Mouse (Mus musculus): Measurements from ENCODE around the gene Ccdc170. TPM values are rescaled to one million over a fixed set of nuclear protein-coding genes. Genes with fewer than 3 reads are reported as not detected.

Ccdc170 gene
- polyA plus RNA-seq, 1 experiment = not detected

DNA sequence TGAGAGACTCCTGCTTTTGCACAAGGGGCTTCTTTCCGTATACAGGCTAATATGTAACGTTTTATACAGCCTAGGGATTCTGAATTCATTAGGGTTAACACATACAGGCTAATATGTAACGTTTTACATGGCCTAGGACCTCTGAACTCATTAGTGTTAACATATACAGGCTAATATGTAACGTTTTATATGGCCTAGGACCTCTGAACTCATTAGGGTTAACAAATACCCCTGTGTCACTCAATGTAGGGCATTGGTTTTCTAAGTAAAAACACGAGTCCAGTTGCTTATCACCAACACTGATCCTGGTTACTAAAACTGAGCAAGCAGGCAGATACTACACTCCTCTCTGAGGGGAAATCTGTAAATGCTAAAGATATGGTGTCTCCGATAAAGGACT lies 49.6 kb downstream of the Ccdc170 start:
- no peak for TF ChIP-seq POLR2A (IDR thresholded peaks at IDR 0.05; ENCODE audit: insufficient read depth, low read depth, low read length)
- TF ChIP-seq CTCF (IDR thresholded peaks at IDR 0.05; ENCODE audit: insufficient read depth, low read depth, low read length) = no peak
- 82% methylated on average over 6 of the region's 6 CpGs for WGBS
- no peak overlapping the region for H3K27ac ChIP-seq (ENCODE audit: insufficient read depth, low read depth, low read length)
- H3K4me3 ChIP-seq (ENCODE audit: insufficient read depth, low read depth, low read length) = no peak overlapping the region
- H3K4me1 ChIP-seq (ENCODE audit: control insufficient read depth, insufficient read depth, low read length) = no peaks in the 10 kb centered on the region

DNA sequence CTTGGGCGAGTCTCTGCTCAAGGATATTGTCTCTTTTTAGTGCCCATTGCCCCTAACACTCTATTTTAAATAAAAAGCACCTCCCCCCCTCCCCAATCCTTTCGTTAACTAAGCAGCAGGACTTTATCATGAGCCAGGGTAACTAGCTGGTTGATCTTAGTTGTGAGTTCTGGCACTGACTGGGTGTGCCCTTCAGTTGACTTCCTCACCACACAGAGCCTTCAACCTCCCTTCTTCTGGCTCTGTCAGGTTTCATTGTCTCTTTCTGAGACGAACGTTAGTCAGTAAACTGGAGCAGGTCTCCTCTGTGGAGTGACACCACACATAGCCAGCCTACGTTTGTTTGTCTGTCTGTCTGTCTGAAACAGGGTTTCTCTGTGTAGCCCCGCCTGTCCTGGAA lies 50.4 kb downstream of the Ccdc170 start:
- Histone ChIP-seq H3K27ac (ENCODE audit: insufficient read depth, low read depth, low read length) (no peak overlapping the region), H3K4me3 (ENCODE audit: insufficient read depth, low read depth, low read length) (no peak overlapping the region), H3K4me1 (ENCODE audit: control insufficient read depth, insufficient read depth, low read length) (no peaks in the 10 kb centered on the region; the same call in 1 of the 2 replicates)
- TF ChIP-seq CTCF (IDR thresholded peaks at IDR 0.05; ENCODE audit: insufficient read depth, low read depth, low read length) (no peak), POLR2A (IDR thresholded peaks at IDR 0.05; ENCODE audit: insufficient read depth, low read depth, low read length) (no peak)
- 82% methylated on average over 6 of the region's 6 CpGs for WGBS

DNA sequence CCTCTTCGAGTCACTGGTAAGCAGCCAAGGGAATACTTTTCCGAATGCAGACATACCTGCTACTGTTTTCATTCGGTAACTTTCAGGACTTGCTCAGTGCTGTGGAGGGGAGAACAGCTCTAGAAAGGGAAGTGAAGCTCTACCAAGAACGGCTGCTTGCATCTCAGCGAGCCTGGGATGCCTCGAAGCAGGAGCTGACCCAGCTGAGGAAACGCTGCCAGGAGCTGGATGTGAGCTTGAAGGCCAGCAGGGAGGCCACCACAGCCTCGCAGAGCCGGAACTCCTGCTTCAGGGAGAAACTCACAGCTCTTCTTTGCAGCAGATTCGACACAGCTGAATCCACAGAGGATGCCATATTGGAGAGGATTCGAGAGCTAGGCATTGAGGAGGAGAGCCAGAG lies 51.6 kb downstream of the Ccdc170 start:
- TF ChIP-seq CTCF (IDR thresholded peaks at IDR 0.05; ENCODE audit: insufficient read depth, low read depth, low read length) (no peak), POLR2A (IDR thresholded peaks at IDR 0.05; ENCODE audit: insufficient read depth, low read depth, low read length) (no peak)
- WGBS = 86% methylated on average over 11 of the region's 11 CpGs
- Histone ChIP-seq H3K4me3 (ENCODE audit: insufficient read depth, low read depth, low read length) (no peak overlapping the region), H3K27ac (ENCODE audit: insufficient read depth, low read depth, low read length) (no peak overlapping the region), H3K4me1 (ENCODE audit: control insufficient read depth, insufficient read depth, low read length) (no peaks in the 10 kb centered on the region; the same call in 1 of the 2 replicates)

DNA sequence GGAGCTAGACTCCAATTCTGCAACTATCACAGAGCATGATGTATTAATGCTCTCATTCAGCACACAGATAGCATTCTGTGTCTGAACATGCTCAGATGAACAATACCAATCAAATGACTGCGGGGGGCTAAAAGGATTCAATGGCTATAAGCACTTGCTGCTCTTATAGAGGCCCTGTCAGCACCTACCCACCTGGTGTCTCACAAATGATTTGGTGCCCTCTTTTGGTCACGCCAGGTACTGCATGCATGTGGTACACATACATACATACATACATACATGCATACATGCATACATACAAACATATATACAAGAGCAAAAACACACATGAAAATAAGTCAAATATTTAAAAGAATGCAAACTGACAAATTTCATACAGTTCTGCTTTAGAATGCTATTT lies 63.2 kb downstream of the Ccdc170 start:
- no peak for TF ChIP-seq CTCF (IDR thresholded peaks at IDR 0.05; ENCODE audit: insufficient read depth, low read depth, low read length)
- no peak for TF ChIP-seq POLR2A (IDR thresholded peaks at IDR 0.05; ENCODE audit: insufficient read depth, low read depth, low read length)
- Histone ChIP-seq H3K4me3 (ENCODE audit: insufficient read depth, low read depth, low read length) (no peak overlapping the region), H3K27ac (ENCODE audit: insufficient read depth, low read depth, low read length) (no peak overlapping the region), H3K4me1 (ENCODE audit: control insufficient read depth, insufficient read depth, low read length) (no peaks in the 10 kb centered on the region)
- 97% methylated on average over 2 of the region's 2 CpGs for WGBS

DNA sequence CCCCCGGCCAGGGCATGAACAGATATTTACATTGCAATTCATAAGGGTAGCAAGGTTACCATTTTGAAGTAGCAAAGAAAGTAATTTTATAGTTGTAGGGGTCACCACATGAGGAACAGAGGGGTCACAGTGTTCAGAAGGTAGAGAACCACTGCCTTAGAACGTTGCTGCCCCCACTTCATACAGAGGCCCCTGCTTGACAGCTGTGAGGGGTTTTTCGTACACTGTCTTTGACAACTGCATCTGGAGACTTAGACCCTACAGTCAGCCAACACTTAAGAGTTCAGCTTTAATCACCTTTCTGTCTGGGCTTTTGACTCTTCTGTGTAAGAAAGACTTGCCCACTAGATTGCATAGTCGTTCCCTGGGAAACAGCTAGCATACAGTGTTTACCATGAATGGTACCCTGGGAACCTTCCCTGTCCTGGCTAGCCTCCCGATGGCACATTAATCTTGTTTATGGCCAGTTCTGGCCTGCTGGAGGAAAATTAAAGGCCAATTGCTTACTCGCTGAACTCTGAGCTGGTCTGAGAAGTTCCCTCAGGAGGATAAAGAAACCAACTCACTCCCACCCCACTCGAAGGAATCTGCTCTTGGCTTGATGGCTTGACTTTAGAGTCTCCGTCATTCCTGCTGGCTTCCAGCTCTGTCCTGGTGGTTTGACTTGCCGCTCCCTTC lies 71.3 kb downstream of the Ccdc170 start:
- no peak for TF ChIP-seq POLR2A (IDR thresholded peaks at IDR 0.05; ENCODE audit: insufficient read depth, low read depth, low read length)
- no peak for TF ChIP-seq CTCF (IDR thresholded peaks at IDR 0.05; ENCODE audit: insufficient read depth, low read depth, low read length)
- H3K4me1 ChIP-seq (ENCODE audit: control insufficient read depth, insufficient read depth, low read length) = no peaks in the 10 kb centered on the region
- no peak overlapping the region for H3K27ac ChIP-seq (ENCODE audit: insufficient read depth, low read depth, low read length)
- WGBS = 81% methylated on average over 9 of the region's 9 CpGs
- no peak overlapping the region for H3K4me3 ChIP-seq (ENCODE audit: insufficient read depth, low read depth, low read length)

DNA sequence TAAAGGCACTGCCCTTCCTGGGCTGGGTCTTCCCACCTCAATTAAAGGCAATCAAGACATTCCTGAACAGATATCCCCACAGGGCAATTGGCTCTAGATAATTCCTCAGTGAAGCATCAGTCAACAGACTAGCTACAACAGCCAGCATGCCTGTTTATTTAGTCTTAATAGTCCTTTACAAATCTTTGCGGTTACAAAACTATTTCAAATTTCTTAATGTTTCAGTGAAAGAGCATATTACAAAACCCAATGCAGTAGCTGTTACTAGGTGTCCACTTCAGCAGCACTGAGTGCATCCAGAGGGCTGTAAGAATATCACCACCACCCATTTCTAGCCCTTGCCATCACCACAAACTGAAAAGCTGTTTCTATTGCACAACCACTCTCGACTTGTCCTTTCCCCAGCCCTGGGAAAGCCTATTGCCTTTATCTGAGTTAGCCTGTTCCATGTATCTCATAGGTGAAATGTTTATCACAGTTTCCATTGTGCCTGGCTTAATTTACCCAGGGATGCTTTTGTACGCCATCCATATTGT lies 74.6 kb downstream of the Ccdc170 start:
- Histone ChIP-seq H3K4me1 (ENCODE audit: control insufficient read depth, insufficient read depth, low read length) (no peaks in the 10 kb centered on the region), H3K27ac (ENCODE audit: insufficient read depth, low read depth, low read length) (no peak overlapping the region), H3K4me3 (ENCODE audit: insufficient read depth, low read depth, low read length) (no peak overlapping the region)
- WGBS = 87% methylated on average over 3 of the region's 3 CpGs
- no peak for TF ChIP-seq POLR2A (IDR thresholded peaks at IDR 0.05; ENCODE audit: insufficient read depth, low read depth, low read length)
- no peak for TF ChIP-seq CTCF (IDR thresholded peaks at IDR 0.05; ENCODE audit: insufficient read depth, low read depth, low read length)

DNA sequence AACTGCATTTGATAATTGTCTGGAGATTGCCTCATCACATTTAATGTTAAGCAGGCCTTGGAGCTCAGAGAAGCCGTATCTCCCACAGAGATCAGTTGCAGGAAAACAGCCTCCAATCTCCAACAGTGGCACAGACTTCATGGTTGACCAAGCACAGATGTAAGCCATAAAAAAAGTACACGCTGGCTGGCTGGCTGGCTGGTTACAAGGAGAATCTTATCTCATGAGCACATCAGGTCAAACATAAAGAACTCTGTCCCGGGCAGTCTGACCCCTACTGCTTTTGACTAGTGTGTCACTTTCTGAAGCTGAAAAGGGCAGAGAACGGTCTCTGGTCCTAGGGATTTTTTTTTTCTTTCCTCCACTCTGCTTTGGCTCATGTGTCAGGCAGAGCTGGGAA lies 76.8 kb downstream of the Ccdc170 start:
- 63% methylated on average over 4 of the region's 4 CpGs for WGBS

DNA sequence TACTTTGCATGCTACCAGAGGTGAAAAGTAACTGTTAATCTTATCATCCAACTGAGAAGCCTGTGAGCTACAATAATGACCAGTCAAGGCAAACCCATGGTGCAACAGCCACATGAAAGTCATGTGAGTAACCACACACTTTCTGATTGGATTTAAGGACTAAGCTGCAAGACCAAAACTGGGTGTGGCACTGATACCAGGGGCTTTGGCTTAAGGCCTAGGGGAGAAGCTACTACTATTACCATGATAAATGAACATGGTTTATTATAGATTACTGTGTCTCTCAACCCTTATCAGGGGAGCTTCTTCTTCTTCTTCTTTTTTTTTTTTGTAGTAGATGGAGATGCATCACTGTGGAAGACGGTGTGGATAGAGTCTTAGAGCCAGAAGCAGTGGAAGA lies 82.8 kb downstream of the Ccdc170 start:
- no peak overlapping the region for H3K27ac ChIP-seq (ENCODE audit: insufficient read depth, low read depth, low read length)
- no peak overlapping the region for H3K4me3 ChIP-seq (ENCODE audit: insufficient read depth, low read depth, low read length)
- no peaks in the 10 kb centered on the region for H3K4me1 ChIP-seq (ENCODE audit: control insufficient read depth, insufficient read depth, low read length)
- TF ChIP-seq POLR2A (IDR thresholded peaks at IDR 0.05; ENCODE audit: insufficient read depth, low read depth, low read length) (no peak), CTCF (IDR thresholded peaks at IDR 0.05; ENCODE audit: insufficient read depth, low read depth, low read length) (no peak)
- 89% methylated on average over 1 of the region's 1 CpGs for WGBS

More for the DNA sequence above, 76.8 kb downstream of the Ccdc170 start:
- TF ChIP-seq POLR2A (IDR thresholded peaks at IDR 0.05; ENCODE audit: insufficient read depth, low read depth, low read length) = no peak
- TF ChIP-seq CTCF (IDR thresholded peaks at IDR 0.05; ENCODE audit: insufficient read depth, low read depth, low read length) = no peak
- H3K4me1 ChIP-seq (ENCODE audit: control insufficient read depth, insufficient read depth, low read length) = no peaks in the 10 kb centered on the region
- no peak overlapping the region for H3K4me3 ChIP-seq (ENCODE audit: insufficient read depth, low read depth, low read length)
- H3K27ac ChIP-seq (ENCODE audit: insufficient read depth, low read depth, low read length) = no peak overlapping the region

DNA sequence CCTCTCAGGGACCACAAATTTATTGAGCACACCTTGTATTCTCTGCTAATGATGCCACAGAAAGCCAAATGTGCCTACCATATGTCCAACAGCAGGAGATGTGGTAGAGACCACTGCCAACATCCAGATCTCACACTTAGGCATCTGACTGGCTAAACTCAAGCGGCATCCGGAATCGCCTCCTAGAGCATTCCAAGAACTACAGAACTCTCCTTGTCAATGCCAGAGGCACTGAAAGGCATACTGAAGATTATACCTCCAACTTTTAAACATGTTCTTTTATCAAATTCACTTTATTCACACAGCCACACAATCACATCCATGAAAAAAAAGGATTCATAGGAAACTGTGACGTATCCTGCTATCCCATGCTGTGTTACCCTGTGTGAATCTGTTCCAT lies 88.5 kb downstream of the Ccdc170 start:
- 92% methylated on average over 4 of the region's 4 CpGs for WGBS
- peaks cover 5% of the 10 kb centered on the region; the same call in 1 of the 2 replicates for H3K4me1 ChIP-seq (ENCODE audit: control insufficient read depth, insufficient read depth, low read length)
- no peak overlapping the region for H3K4me3 ChIP-seq (ENCODE audit: insufficient read depth, low read depth, low read length)
- no peak for TF ChIP-seq POLR2A (IDR thresholded peaks at IDR 0.05; ENCODE audit: insufficient read depth, low read depth, low read length)
- TF ChIP-seq CTCF (IDR thresholded peaks at IDR 0.05; ENCODE audit: insufficient read depth, low read depth, low read length) = no peak
- H3K27ac ChIP-seq (ENCODE audit: insufficient read depth, low read depth, low read length) = no peak overlapping the region
